Mouse (Mus musculus) adrenal gland, adult 18-20 months (tissue): ENCODE data around the gene Rabgap1. TPM values are rescaled to one million over a fixed set of nuclear protein-coding genes. Genes with fewer than 3 reads are reported as not detected.

Source experiments
- total RNA-seq, 2 experiments: library from RNA; stranded (reverse); gene quantifications; 1 replicate in 1 of 2; 2 replicates in 1 of 2; pipeline ENCODE4 v1.2.3; 2021

The Rabgap1 gene
- total RNA-seq, 2 experiments from 2014 or later, result 42.3 to 51.4 TPM

Other genes starting within 250 kb of the Rabgap1 start
- not detected for gene Olfr366, start 231.7 kb upstream of the Rabgap1 start, total RNA-seq
- gene Olfr368, start 116.8 kb upstream of the Rabgap1 start, total RNA-seq, result not detected
- gene Pdcl, start 83.9 kb upstream of the Rabgap1 start, total RNA-seq, result 10 to 100 TPM; 28.4 to 36.1 TPM
- gene Rc3h2, start 20.4 kb upstream of the Rabgap1 start, total RNA-seq, result 10 to 100 TPM; 37.7 to 38.1 TPM
- gene Zbtb26, start 144 bp upstream of the Rabgap1 start, total RNA-seq, result 10 to 100 TPM in 1 of 2 experiments, 1 to 10 TPM in 1; 9.4 to 10.9 TPM
- 10 to 100 TPM; 14.6 to 16.4 TPM for gene Zbtb6, start 108 bp upstream of the Rabgap1 start, total RNA-seq
- under 1 TPM; 0.80 to 0.89 TPM for gene Gpr21, start 73.1 kb downstream of the Rabgap1 start, total RNA-seq